In the genomic region with DNA sequence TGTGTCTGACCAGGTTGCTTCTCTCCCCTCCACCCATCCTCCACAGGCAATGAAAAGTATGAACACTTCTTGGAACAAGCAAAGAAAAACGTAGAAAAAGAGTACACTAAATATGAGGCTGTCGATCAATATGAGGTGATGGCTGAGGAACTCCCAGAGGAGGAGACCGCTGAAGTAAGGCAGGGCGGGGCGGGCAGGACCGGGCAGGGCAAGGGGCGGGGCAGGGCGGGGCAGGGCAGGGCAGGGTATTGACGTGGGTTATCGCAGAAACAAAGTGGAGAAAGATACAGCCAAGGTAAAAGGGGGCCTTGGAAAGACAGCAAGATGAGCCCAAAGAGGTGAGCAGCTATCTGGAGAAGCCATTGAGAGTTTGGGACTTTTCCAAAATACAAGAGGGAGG, we compare ENCODE assay signal across 20 mouse cellular contexts.
DNase-seq lines count a peak whose midpoint lies in the region; ATAC-seq and TF ChIP-seq lines count a peak whose summit lies in the region.
"Had no signal": no experiment of that assay in that cellular context is flagged by ENCODE, and none has a peak within 500 bp of the region (broad histone marks: within the 10 kb centered on the region; RNA-seq: fewer than 3 reads in every experiment).

No protein-coding gene starts in this region.

- H3K9me3 ChIP-seq in heart, embryonic 13.5 days, result no peaks in the 10 kb centered on the region
- H3K9me3 ChIP-seq in liver, embryonic 11.5 days (ENCODE audit: control insufficient read depth, low read length), result no peaks in the 10 kb centered on the region

- no peak for TF ChIP-seq CTCF in testis, adult 2 months (IDR thresholded peaks at IDR 0.05; ENCODE audit: control insufficient read depth, insufficient read depth, insufficient replicate concordance, low read depth, low read length)

- H3K36me3 ChIP-seq in heart, embryonic 13.5 days, result no peaks in the 10 kb centered on the region
- no peaks in the 10 kb centered on the region for H3K36me3 ChIP-seq in testis, adult 2 months (ENCODE audit: control insufficient read depth, insufficient read depth, low read length)
- H3K36me3 ChIP-seq in liver, embryonic 11.5 days (ENCODE audit: control insufficient read depth, insufficient read depth, low read length), result no peaks in the 10 kb centered on the region
- H3K36me3 ChIP-seq: G1E had no signal

- 9% methylated on average over 10 of the region's 10 CpGs for WGBS in heart, embryonic 13.5 days
- 11% methylated on average over 10 of the region's 10 CpGs for WGBS in liver, embryonic 11.5 days

- no peak for ATAC-seq in heart, embryonic 13.5 days (ENCODE audit: extremely low read depth, insufficient number of reproducible peaks, low FRiP score, low TSS enrichment)
- ATAC-seq in liver, embryonic 11.5 days (replicated peaks; ENCODE audit: low FRiP score), result 0 out of 2 replicates have a peak, but pooled peaks have one; percentile 53
- ATAC-seq: forebrain, embryonic 14.5 days; midbrain, embryonic 16.5 days had no signal

- peak overlapping the region; percentile 7; the same call in 1 of the 2 replicates for H3K4me2 ChIP-seq in heart, embryonic 13.5 days
- peak overlapping the region; percentile 34; the same call in 1 of the 2 replicates for H3K4me2 ChIP-seq in liver, embryonic 11.5 days

- H3K4me3 ChIP-seq in heart, embryonic 13.5 days, result no peak overlapping the region
- peak overlapping the region; percentile 78 for H3K4me3 ChIP-seq in testis, adult 2 months (ENCODE audit: control insufficient read depth, low read depth, low read length)
- no peak overlapping the region for H3K4me3 ChIP-seq in liver, embryonic 11.5 days (ENCODE audit: low read depth, low read length)

- H3K4me1 ChIP-seq in heart, embryonic 13.5 days, result no peaks in the 10 kb centered on the region
- H3K4me1 ChIP-seq in testis, adult 2 months (ENCODE audit: control insufficient read depth, insufficient read depth, low read length), result peaks cover 6% of the 10 kb centered on the region
- 0 out of 2 replicates have a peak, but pooled peaks cover 2% of the 10 kb centered on the region for H3K4me1 ChIP-seq in liver, embryonic 11.5 days (replicated peaks; ENCODE audit: control insufficient read depth, insufficient read depth, low read length)

- H3K27me3 ChIP-seq in heart, embryonic 13.5 days (replicated peaks), result peaks cover 31% of the 10 kb centered on the region; the same call in 1 of the 2 replicates
- H3K27me3 ChIP-seq in testis, adult 2 months (ENCODE audit: control insufficient read depth, insufficient read depth, low read length), result no peaks in the 10 kb centered on the region
- peaks cover 3% of the 10 kb centered on the region; the same call in 1 of the 2 replicates for H3K27me3 ChIP-seq in liver, embryonic 11.5 days (replicated peaks; ENCODE audit: control insufficient read depth, insufficient read depth, low read length)

- no peak overlapping the region for H3K9ac ChIP-seq in heart, embryonic 13.5 days
- no peak overlapping the region for H3K9ac ChIP-seq in liver, embryonic 11.5 days (ENCODE audit: low read depth, low read length)

- TF ChIP-seq POLR2A in testis, adult 2 months (IDR thresholded peaks at IDR 0.05; ENCODE audit: control insufficient read depth, low read depth, low read length), result no peak

- no peak for DNase-seq in heart, adult 9 months (ENCODE audit: low spot score in 2 of 2)
- no peak for DNase-seq in testis, postnatal 14 days (ENCODE audit: low spot score)
- DNase-seq in liver, embryonic 11.5 days (ENCODE audit: low spot score), result no peak
- DNase-seq in ovary, postnatal 10 days (ENCODE audit: low spot score), result no peak
- DNase-seq in layer of hippocampus, adult 18-20 months (ENCODE audit: low spot score in 2 of 2), result no peak
- DNase-seq: adrenal gland, postnatal 10 days; cerebellum, adult 8-10 months; heart, adult 11 months; heart, postnatal 4 days; kidney, postnatal 10 days; layer of hippocampus, adult 9-11 months; lung, adult 18-20 months; lung, postnatal 4 days; right cerebral cortex, postnatal 4 days; thymus, postnatal 14 days had no signal

- H3K27ac ChIP-seq in heart, embryonic 13.5 days (replicated peaks), result no peak overlapping the region
- peak overlapping the region; percentile 74 for H3K27ac ChIP-seq in testis, adult 2 months (ENCODE audit: control insufficient read depth, insufficient read depth, low read depth, low read length)
- no peak overlapping the region for H3K27ac ChIP-seq in liver, embryonic 11.5 days (ENCODE audit: low read depth, low read length)
